ENCODE assay signal across 8 mouse cellular contexts in the genomic region with DNA sequence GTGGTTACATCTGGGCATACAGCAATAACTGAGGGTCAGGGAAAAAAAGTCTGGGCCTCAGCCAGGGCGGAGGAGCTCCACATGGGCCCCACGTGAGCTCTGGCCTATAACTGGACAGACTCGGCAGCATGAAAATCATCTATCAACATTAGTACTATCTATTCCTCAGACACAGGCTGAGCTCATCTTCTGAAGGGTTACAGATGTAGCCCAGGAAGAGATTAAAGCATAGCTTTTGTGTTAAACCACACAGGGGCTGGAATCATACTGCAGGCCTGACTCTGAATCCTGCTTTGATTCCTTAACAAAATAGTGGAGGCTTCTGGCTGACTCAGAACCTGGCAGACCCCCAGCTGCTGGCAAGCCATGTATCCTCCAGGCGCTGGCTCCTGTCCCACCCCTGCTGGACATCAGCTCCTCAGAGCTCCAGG. TPM values are rescaled to one million over a fixed set of nuclear protein-coding genes. Genes with fewer than 3 reads are reported as not detected.
DNase-seq lines count a peak whose midpoint lies in the region; ATAC-seq lines count a peak whose summit lies in the region.

No protein-coding gene starts in this region.

- peaks cover 83% of the 10 kb centered on the region for H3K36me3 ChIP-seq in hindbrain, embryonic 13.5 days
- H3K36me3 ChIP-seq in hindbrain, embryonic 14.5 days (replicated peaks; ENCODE audit: control insufficient read depth, insufficient read depth): peaks cover 70% of the 10 kb centered on the region
- H3K36me3 ChIP-seq in forebrain, embryonic 15.5 days: peaks cover 65% of the 10 kb centered on the region

- H3K27ac ChIP-seq in hindbrain, embryonic 13.5 days: 0 out of 2 replicates have a peak overlapping the region, but pooled peaks have one; percentile 30
- H3K27ac ChIP-seq in hindbrain, embryonic 14.5 days: no peak overlapping the region
- no peak overlapping the region for H3K27ac ChIP-seq in forebrain, embryonic 15.5 days (replicated peaks)

- H3K27me3 ChIP-seq in hindbrain, embryonic 13.5 days: no peaks in the 10 kb centered on the region
- H3K27me3 ChIP-seq in hindbrain, embryonic 14.5 days (ENCODE audit: control insufficient read depth, insufficient read depth, low read length): no peaks in the 10 kb centered on the region
- no peaks in the 10 kb centered on the region for H3K27me3 ChIP-seq in forebrain, embryonic 15.5 days

- DNase-seq in hindbrain, embryonic 14.5 days (ENCODE audit: low spot score): no peak
- peak; percentile 91 for DNase-seq in NIH3T3 (ENCODE audit: low read depth)
- DNase-seq in fibroblast of lung, adult 2 months (ENCODE audit: low read depth): peak; percentile 77
- DNase-seq in kidney, adult 8-10 months: peak; percentile 58 to 71
- no peak for DNase-seq in thymus, postnatal 25 days
- no peak for DNase-seq in frontal cortex, postnatal 36 days (ENCODE audit: low spot score in 2 of 2)

- H3K9ac ChIP-seq in hindbrain, embryonic 13.5 days: no peak overlapping the region
- H3K9ac ChIP-seq in hindbrain, embryonic 14.5 days: no peak overlapping the region
- H3K9ac ChIP-seq in forebrain, embryonic 15.5 days (replicated peaks): no peak overlapping the region

- H3K9me3 ChIP-seq in hindbrain, embryonic 13.5 days: no peaks in the 10 kb centered on the region
- H3K9me3 ChIP-seq in hindbrain, embryonic 14.5 days (ENCODE audit: control insufficient read depth, low read length): no peaks in the 10 kb centered on the region
- H3K9me3 ChIP-seq in forebrain, embryonic 15.5 days: no peaks in the 10 kb centered on the region

- H3K4me3 ChIP-seq in hindbrain, embryonic 13.5 days: no peak overlapping the region
- H3K4me3 ChIP-seq in hindbrain, embryonic 14.5 days (replicated peaks; ENCODE audit: low read length): no peak overlapping the region
- no peak overlapping the region for H3K4me3 ChIP-seq in forebrain, embryonic 15.5 days

- H3K4me1 ChIP-seq in hindbrain, embryonic 13.5 days (replicated peaks): no peaks in the 10 kb centered on the region
- H3K4me1 ChIP-seq in hindbrain, embryonic 14.5 days (replicated peaks; ENCODE audit: control insufficient read depth, insufficient read depth, low read length): no peaks in the 10 kb centered on the region
- peaks cover 5% of the 10 kb centered on the region; the same call in 1 of the 2 replicates for H3K4me1 ChIP-seq in forebrain, embryonic 15.5 days

- ATAC-seq in hindbrain, embryonic 13.5 days (ENCODE audit: low FRiP score): no peak
- ATAC-seq in hindbrain, embryonic 14.5 days (ENCODE audit: low FRiP score): no peak
- no peak for ATAC-seq in forebrain, embryonic 15.5 days (replicated peaks)

- H3K4me2 ChIP-seq in hindbrain, embryonic 13.5 days: no peak overlapping the region
- H3K4me2 ChIP-seq in hindbrain, embryonic 14.5 days (replicated peaks): no peak overlapping the region
- no peak overlapping the region for H3K4me2 ChIP-seq in forebrain, embryonic 15.5 days (replicated peaks)

- 82% methylated on average over 4 of the region's 4 CpGs for WGBS in hindbrain, embryonic 13.5 days
- 81% methylated on average over 4 of the region's 4 CpGs for WGBS in hindbrain, embryonic 14.5 days
- WGBS in forebrain, embryonic 15.5 days: 87% methylated on average over 4 of the region's 4 CpGs

RNA-seq across cellular contexts. Expression of gene Atp6v0a4, which starts 7.4 kb away (rescaled TPM):
- 0.18 and 0.34 TPM in 2 replicates for polyA plus RNA-seq in hindbrain, embryonic 13.5 days (2015; fragmentation: Nextera tagmentation; extraction: Ambion mirVana)
- polyA plus RNA-seq in hindbrain, embryonic 14.5 days (2014; fragmentation: Nextera tagmentation; extraction: Ambion mirVana): 0.09 and 0.26 TPM in 2 replicates
- polyA plus RNA-seq in forebrain, embryonic 15.5 days (2015; fragmentation: Nextera tagmentation; extraction: Ambion mirVana): 0.19 and 0.38 TPM in 2 replicates

RNA-seq across cellular contexts. Expression of gene Tmem213, which starts 22.8 kb away (rescaled TPM):
- polyA plus RNA-seq in hindbrain, embryonic 13.5 days (2015; fragmentation: Nextera tagmentation; extraction: Ambion mirVana): not detected in 2 replicates
- not detected in 2 replicates for polyA plus RNA-seq in hindbrain, embryonic 14.5 days (2014; fragmentation: Nextera tagmentation; extraction: Ambion mirVana)
- polyA plus RNA-seq in forebrain, embryonic 15.5 days (2015; fragmentation: Nextera tagmentation; extraction: Ambion mirVana): not detected in 2 replicates

Comparison
In these comparisons a context has a peak if more than half of its experiments do, and no peak if none do; other contexts are left out.
1. DNase-seq: peak in NIH3T3 (single experiment), fibroblast of lung, adult 2 months (single experiment) and kidney, adult 8-10 months (2 of 2); none in hindbrain, embryonic 14.5 days (single experiment), thymus, postnatal 25 days (single experiment) and frontal cortex, postnatal 36 days (0 of 2).